In genomic region chr17:48430394-48430793, GRCm38 (mm10) we compare ENCODE assay signal across 12 mouse cellular contexts. TPM values are rescaled to one million over a fixed set of nuclear protein-coding genes. Genes with fewer than 3 reads are reported as not detected.
A peak's percentile ranks its signal among the peaks of the same experiment; 100 is the strongest.
DNase-seq lines count a peak whose midpoint lies in the region; ATAC-seq and TF ChIP-seq lines count a peak whose summit lies in the region.
"Had no signal": no experiment of that assay in that cellular context is flagged by ENCODE, and none has a peak within 500 bp of the region (broad histone marks: within the 10 kb centered on the region; RNA-seq: fewer than 3 reads in every experiment).

No protein-coding gene starts in this region.

- no peak for TF ChIP-seq POLR2A in ES-Bruce4 (IDR thresholded peaks at IDR 0.05; ENCODE audit: insufficient read depth, low read length)

- no peak for TF ChIP-seq EP300 in ES-Bruce4 (IDR thresholded peaks at IDR 0.05; ENCODE audit: insufficient read depth, low read depth, low read length)

- 0 out of 2 replicates have a peak overlapping the region, but pooled peaks have one; percentile 30 for H3K27ac ChIP-seq in ES-Bruce4 (ENCODE audit: insufficient read depth, low read length)
- H3K27ac ChIP-seq in heart, embryonic 14.5 days (replicated peaks in 1 of 2; ENCODE audit: control insufficient read depth in 1 of 2, insufficient read depth in 1 of 2, low read depth in 2 of 2, low read length in 2 of 2), result peak overlapping the region; percentile 84 to 94; a peak in 3 of 4 replicates
- H3K27ac ChIP-seq in lung, embryonic 16.5 days (ENCODE audit: low read length), result peak overlapping the region; percentile 35

- 8% methylated on average over 5 of the region's 5 CpGs for WGBS in heart, embryonic 14.5 days
- WGBS in lung, embryonic 16.5 days, result 19% methylated on average over 5 of the region's 5 CpGs

- no peak for TF ChIP-seq CTCF in ES-Bruce4 (IDR thresholded peaks at IDR 0.05; ENCODE audit: low read depth, low read length)

- peaks cover 16% of the 10 kb centered on the region for H3K4me1 ChIP-seq in ES-Bruce4 (ENCODE audit: control insufficient read depth, insufficient read depth, low read length)
- H3K4me1 ChIP-seq in heart, embryonic 14.5 days (ENCODE audit: control insufficient read depth in 2 of 2, insufficient read depth in 2 of 2, low read length in 2 of 2), result peaks cover 45 to 66% of the 10 kb centered on the region in 2 experiments
- H3K4me1 ChIP-seq in lung, embryonic 16.5 days (replicated peaks; ENCODE audit: control insufficient read depth, insufficient read depth, low read length), result peaks cover 40% of the 10 kb centered on the region

- no peaks in the 10 kb centered on the region for H3K9me3 ChIP-seq in ES-Bruce4 (replicated peaks; ENCODE audit: control insufficient read depth, insufficient read depth, low read length, poor library complexity, severe bottlenecking)
- H3K9me3 ChIP-seq in heart, embryonic 14.5 days (ENCODE audit: control insufficient read depth, low read length), result no peaks in the 10 kb centered on the region
- H3K9me3 ChIP-seq in lung, embryonic 16.5 days (ENCODE audit: control insufficient read depth, low read length), result no peaks in the 10 kb centered on the region

- peak overlapping the region; percentile 76 for H3K4me2 ChIP-seq in heart, embryonic 14.5 days (ENCODE audit: low read length)
- 0 out of 2 replicates have a peak overlapping the region, but pooled peaks have one; percentile 3 for H3K4me2 ChIP-seq in lung, embryonic 16.5 days (ENCODE audit: low read depth, low read length)

- no peaks in the 10 kb centered on the region for H3K36me3 ChIP-seq in ES-Bruce4 (ENCODE audit: control insufficient read depth, insufficient read depth, low read length, poor library complexity, severe bottlenecking)
- H3K36me3 ChIP-seq in heart, embryonic 14.5 days (ENCODE audit: control insufficient read depth, insufficient read depth, low read length), result peaks cover 16% of the 10 kb centered on the region
- no peaks in the 10 kb centered on the region for H3K36me3 ChIP-seq in lung, embryonic 16.5 days (ENCODE audit: control insufficient read depth, insufficient read depth, low read length)

- no peak overlapping the region for H3K4me3 ChIP-seq in ES-Bruce4 (ENCODE audit: low read depth, low read length)
- peak overlapping the region; percentile 35 to 56 for H3K4me3 ChIP-seq in heart, embryonic 14.5 days (ENCODE audit: control insufficient read depth in 1 of 2, insufficient read depth in 1 of 2, low read depth in 1 of 2, low read length in 2 of 2)
- H3K4me3 ChIP-seq in lung, embryonic 16.5 days (ENCODE audit: low read length), result no peak overlapping the region

- ATAC-seq in heart, embryonic 14.5 days (ENCODE audit: insufficient number of reproducible peaks, insufficient read depth, low FRiP score, low read depth), result peak; percentile 48; the same call in 1 of the 2 replicates
- peak; percentile 26; the same call in 1 of the 2 replicates for ATAC-seq in lung, embryonic 16.5 days (ENCODE audit: low read depth)
- ATAC-seq: liver, postnatal 0 days had no signal

- DNase-seq in gastrocnemius, postnatal 25 days, result peak; percentile 54
- no peak for DNase-seq in gastrocnemius, postnatal 36 days
- no peak for DNase-seq in cerebellum, postnatal 36 days
- DNase-seq in adrenal gland, adult 2 months, result no peak
- DNase-seq in thymus, postnatal 36 days, result no peak
- DNase-seq: layer of hippocampus, adult 9-11 months; liver, postnatal 0 days had no signal

- intact Hi-C loops in gastrocnemius, postnatal 36 days (cut with DNase I), result no loop called here

- peak overlapping the region; percentile 27; the same call in 1 of the 2 replicates for H3K9ac ChIP-seq in ES-Bruce4 (ENCODE audit: low read depth, poor library complexity, severe bottlenecking)
- H3K9ac ChIP-seq in heart, embryonic 14.5 days (ENCODE audit: low read length), result peak overlapping the region; percentile 79
- no peak overlapping the region; the same call in 1 of the 2 replicates for H3K9ac ChIP-seq in lung, embryonic 16.5 days (ENCODE audit: low read length)
- H3K9ac ChIP-seq: liver, postnatal 0 days had no signal

- no peaks in the 10 kb centered on the region for H3K27me3 ChIP-seq in ES-Bruce4 (ENCODE audit: control insufficient read depth, insufficient read depth, low read length, poor library complexity, severe bottlenecking)
- H3K27me3 ChIP-seq in heart, embryonic 14.5 days (ENCODE audit: control insufficient read depth, insufficient read depth, low read length), result no peaks in the 10 kb centered on the region
- no peaks in the 10 kb centered on the region for H3K27me3 ChIP-seq in lung, embryonic 16.5 days (ENCODE audit: control insufficient read depth, insufficient read depth, low read depth, low read length)

RNA-seq across cellular contexts. Expression of gene Apobec2, which starts 2.3 kb away (rescaled TPM):
- total RNA-seq in gastrocnemius, postnatal 25 days (2021), result 100 to 1,000 TPM; 500 to 744 TPM
- total RNA-seq in gastrocnemius, postnatal 36 days (2021), result 100 to 1,000 TPM; 445 to 493 TPM
- 4.7 and 5.8 TPM in 2 replicates for polyA plus RNA-seq in ES-Bruce4 (2011; ENCODE audit: insufficient read depth, insufficient read length, low read depth, missing spikeins)
- 233 and 243 TPM in 2 replicates for polyA plus RNA-seq in heart, embryonic 14.5 days (2014; fragmentation: Nextera tagmentation; extraction: Ambion mirVana)
- polyA plus RNA-seq in lung, embryonic 16.5 days (2015; fragmentation: Nextera tagmentation; extraction: Ambion mirVana), result 9.9 and 10.5 TPM in 2 replicates
- total RNA-seq in adrenal gland, adult 2 months (2021), result 1 to 10 TPM; 1.7 to 2.0 TPM
- polyA plus RNA-seq in adrenal gland, adult 2 months (2012; rRNA removed), result 0.28 and 0.58 TPM in 2 replicates
- total RNA-seq: hematopoietic stem cell, adult 5-6 weeks; neutrophil, adult 5-6 weeks had no signal

RNA-seq across cellular contexts. Expression of gene Oard1, which starts 20.6 kb away (rescaled TPM):
- 1 to 10 TPM; 9.0 to 9.8 TPM for total RNA-seq in gastrocnemius, postnatal 25 days (2021)
- total RNA-seq in gastrocnemius, postnatal 36 days (2021), result 10 to 100 TPM in 1 of 2 experiments, 1 to 10 TPM in 1; 9.2 to 10.6 TPM
- 76.1 and 87.3 TPM in 2 replicates for polyA plus RNA-seq in ES-Bruce4 (2011; ENCODE audit: insufficient read depth, insufficient read length, low read depth, missing spikeins)
- 42.6 and 46.4 TPM in 2 replicates for polyA plus RNA-seq in heart, embryonic 14.5 days (2014; fragmentation: Nextera tagmentation; extraction: Ambion mirVana)
- 67.8 and 68.4 TPM in 2 replicates for polyA plus RNA-seq in lung, embryonic 16.5 days (2015; fragmentation: Nextera tagmentation; extraction: Ambion mirVana)
- total RNA-seq in adrenal gland, adult 2 months (2021), result 10 to 100 TPM; 14.6 to 19.6 TPM
- 2.5 TPM in 2 replicates for polyA plus RNA-seq in adrenal gland, adult 2 months (2012; rRNA removed)

RNA-seq across cellular contexts. Expression of gene Nfya, which starts 20.7 kb away (rescaled TPM):
- total RNA-seq in gastrocnemius, postnatal 25 days (2021), result 1 to 10 TPM; 6.9 TPM
- 1 to 10 TPM; 4.4 to 6.7 TPM for total RNA-seq in gastrocnemius, postnatal 36 days (2021)
- polyA plus RNA-seq in ES-Bruce4 (2011; ENCODE audit: insufficient read depth, insufficient read length, low read depth, missing spikeins), result 47.2 and 60.1 TPM in 2 replicates
- polyA plus RNA-seq in heart, embryonic 14.5 days (2014; fragmentation: Nextera tagmentation; extraction: Ambion mirVana), result 13.5 and 16.2 TPM in 2 replicates
- 18.1 and 19.7 TPM in 2 replicates for polyA plus RNA-seq in lung, embryonic 16.5 days (2015; fragmentation: Nextera tagmentation; extraction: Ambion mirVana)
- total RNA-seq in adrenal gland, adult 2 months (2021), result 10 to 100 TPM; 26.4 to 41.3 TPM
- polyA plus RNA-seq in adrenal gland, adult 2 months (2012; rRNA removed), result 45.1 and 55.8 TPM in 2 replicates

RNA-seq across cellular contexts. Expression of gene Tspo2, which starts 20.9 kb away (rescaled TPM):
- total RNA-seq in gastrocnemius, postnatal 25 days (2021), result not detected
- total RNA-seq in gastrocnemius, postnatal 36 days (2021), result not detected
- 1.5 and 2.6 TPM in 2 replicates for polyA plus RNA-seq in ES-Bruce4 (2011; ENCODE audit: insufficient read depth, insufficient read length, low read depth, missing spikeins)
- polyA plus RNA-seq in heart, embryonic 14.5 days (2014; fragmentation: Nextera tagmentation; extraction: Ambion mirVana), result 3.6 and 5.0 TPM in 2 replicates
- polyA plus RNA-seq in lung, embryonic 16.5 days (2015; fragmentation: Nextera tagmentation; extraction: Ambion mirVana), result 2.6 and 3.2 TPM in 2 replicates
- not detected for total RNA-seq in adrenal gland, adult 2 months (2021)
- polyA plus RNA-seq in adrenal gland, adult 2 months (2012; rRNA removed), result not detected in 2 replicates

RNA-seq across cellular contexts. Expression of gene Unc5cl, which starts 24.3 kb away (rescaled TPM):
- not detected for total RNA-seq in gastrocnemius, postnatal 25 days (2021)
- not detected for total RNA-seq in gastrocnemius, postnatal 36 days (2021)
- 0.90 and 1.4 TPM in 2 replicates for polyA plus RNA-seq in ES-Bruce4 (2011; ENCODE audit: insufficient read depth, insufficient read length, low read depth, missing spikeins)
- 0.43 TPM in 1 of 2 replicates, not detected in the other for polyA plus RNA-seq in heart, embryonic 14.5 days (2014; fragmentation: Nextera tagmentation; extraction: Ambion mirVana)
- polyA plus RNA-seq in lung, embryonic 16.5 days (2015; fragmentation: Nextera tagmentation; extraction: Ambion mirVana), result 2.7 and 3.6 TPM in 2 replicates
- total RNA-seq in adrenal gland, adult 2 months (2021), result not detected
- polyA plus RNA-seq in adrenal gland, adult 2 months (2012; rRNA removed), result not detected in 2 replicates

Comparison
In these comparisons a context has a peak if more than half of its experiments do, and no peak if none do; other contexts are left out.
1. H3K27ac ChIP-seq: peak in every context shown above with its lines; median percentile 89 in heart, embryonic 14.5 days; 35 in lung, embryonic 16.5 days; 30 in ES-Bruce4.
2. H3K4me3 ChIP-seq: peak in heart, embryonic 14.5 days (2 of 2); none in ES-Bruce4 (single experiment) and lung, embryonic 16.5 days (single experiment).
3. RNA of gene Apobec2, which starts 2.3 kb away (polyA plus RNA-seq): 233 to 243 TPM in heart, embryonic 14.5 days; 9.9 to 10.5 TPM in lung, embryonic 16.5 days, 4.7 to 5.8 TPM in ES-Bruce4 and 0.28 to 0.58 TPM in adrenal gland, adult 2 months; every median in the first group is over 10 times any median in the second.
4. RNA of gene Oard1, which starts 20.6 kb away (polyA plus RNA-seq): 76.1 to 87.3 TPM in ES-Bruce4, 67.8 to 68.4 TPM in lung, embryonic 16.5 days and 42.6 to 46.4 TPM in heart, embryonic 14.5 days; 2.5 TPM in adrenal gland, adult 2 months; every median in the first group is over 10 times any median in the second.